Mouse (Mus musculus) layer of hippocampus, postnatal 36 days (tissue): ENCODE measurements at regions not wholly inside any gene's neighbourhood (a gene's known extent, or its start where the extent isn't known, plus 50 kb on each side); places are given as distances from the start of the nearest gene placed in this dataset.

ENCODE experiments used
- DNase-seq, 2 experiments: peaks; one replicate each; pipeline ENCODE4 v3.0.0; 2022

GRCm38 (mm10) chr1:193678448-193678847 is 308.4 kb upstream of the Camk1g start:
- DNase-seq, result no peak

- DNase-seq, result no peak
Measured at GRCm38 (mm10) chr1:193673236-193673830, 303.2 kb upstream of the Camk1g start.

- DNase-seq, result no peak
Measured at GRCm38 (mm10) chr1:193672681-193673080, 302.6 kb upstream of the Camk1g start.

- peak in 1 of 2 experiments; percentile 33 for DNase-seq
Measured at GRCm38 (mm10) chr1:193671816-193672254, 301.7 kb upstream of the Camk1g start.

GRCm38 (mm10) chr1:193671046-193671445 is 300.9 kb upstream of the Camk1g start:
- DNase-seq, result no peak

- no peak for DNase-seq
Measured at GRCm38 (mm10) chr1:193670008-193670407, 299.9 kb upstream of the Camk1g start.

- no peak for DNase-seq
Measured at GRCm38 (mm10) chr1:193668841-193669240, 298.7 kb upstream of the Camk1g start.

GRCm38 (mm10) chr1:193665854-193666253 is 295.8 kb upstream of the Camk1g start:
- DNase-seq, result no peak

GRCm38 (mm10) chr1:193664569-193664968 is 294.5 kb upstream of the Camk1g start:
- no peak for DNase-seq

GRCm38 (mm10) chr1:193663587-193663986 is 293.5 kb upstream of the Camk1g start:
- no peak for DNase-seq

GRCm38 (mm10) chr1:193662166-193662890 is 292.2 kb upstream of the Camk1g start:
- no peak for DNase-seq

GRCm38 (mm10) chr1:193661377-193661776 is 291.3 kb upstream of the Camk1g start:
- no peak for DNase-seq

- no peak for DNase-seq
Measured at GRCm38 (mm10) chr1:193655076-193655677, 285.1 kb upstream of the Camk1g start.

- no peak for DNase-seq
Measured at GRCm38 (mm10) chr1:193650275-193650674, 280.2 kb upstream of the Camk1g start.

GRCm38 (mm10) chr1:193649400-193649799 is 279.3 kb upstream of the Camk1g start:
- DNase-seq, result no peak

GRCm38 (mm10) chr1:193647371-193648270 is 277.5 kb upstream of the Camk1g start:
- DNase-seq, result no peak

GRCm38 (mm10) chr1:193644506-193644905 is 274.4 kb upstream of the Camk1g start:
- DNase-seq, result no peak

- no peak for DNase-seq
Measured at GRCm38 (mm10) chr1:193636451-193636850, 266.4 kb upstream of the Camk1g start.

- DNase-seq, result no peak
Measured at GRCm38 (mm10) chr1:193632115-193632514, 262.0 kb upstream of the Camk1g start.

- no peak for DNase-seq
Measured at GRCm38 (mm10) chr1:193629887-193630286, 259.8 kb upstream of the Camk1g start.

GRCm38 (mm10) chr1:193626924-193627849 is 257.1 kb upstream of the Camk1g start:
- DNase-seq, result no peak
